Mouse (Mus musculus): ENCODE measurements at regions not wholly inside any gene's neighbourhood (a gene's known extent, or its start where the extent isn't known, plus 50 kb on each side); places are given as distances from the start of the nearest gene placed in this dataset.

DNA sequence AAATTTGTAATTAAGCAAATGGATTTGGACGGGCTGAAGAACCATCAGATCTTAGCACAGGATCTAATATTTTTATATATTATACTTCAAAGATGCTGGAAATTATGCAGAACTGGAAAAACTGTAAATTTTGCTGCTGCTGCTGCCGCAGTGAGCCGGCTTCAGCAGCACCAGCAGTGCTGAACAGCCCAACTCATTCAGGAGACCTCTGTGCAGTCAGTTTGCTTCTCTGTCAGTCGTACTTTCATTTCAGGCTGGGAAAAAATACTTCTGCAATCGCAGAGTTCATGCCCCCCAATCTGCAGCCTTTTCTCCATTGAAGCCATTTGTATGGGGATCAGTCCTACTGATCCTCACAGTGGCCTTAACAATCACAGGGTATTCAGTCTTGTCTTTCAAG, 53.4 kb upstream of the Trpc3 start:
- no peak overlapping the region for H3K9ac ChIP-seq (replicated peaks)
- no peak for ATAC-seq
- 53% methylated on average over 5 of the region's 5 CpGs for WGBS
- no peak overlapping the region for H3K4me2 ChIP-seq (replicated peaks)
- H3K27ac ChIP-seq, result no peak overlapping the region
- H3K36me3 ChIP-seq, result no peaks in the 10 kb centered on the region
- H3K4me1 ChIP-seq (replicated peaks), result 0 out of 2 replicates have a peak, but pooled peaks cover 4% of the 10 kb centered on the region
- no peaks in the 10 kb centered on the region for H3K27me3 ChIP-seq
- H3K4me3 ChIP-seq (replicated peaks), result no peak overlapping the region
- no peaks in the 10 kb centered on the region for H3K9me3 ChIP-seq

DNA sequence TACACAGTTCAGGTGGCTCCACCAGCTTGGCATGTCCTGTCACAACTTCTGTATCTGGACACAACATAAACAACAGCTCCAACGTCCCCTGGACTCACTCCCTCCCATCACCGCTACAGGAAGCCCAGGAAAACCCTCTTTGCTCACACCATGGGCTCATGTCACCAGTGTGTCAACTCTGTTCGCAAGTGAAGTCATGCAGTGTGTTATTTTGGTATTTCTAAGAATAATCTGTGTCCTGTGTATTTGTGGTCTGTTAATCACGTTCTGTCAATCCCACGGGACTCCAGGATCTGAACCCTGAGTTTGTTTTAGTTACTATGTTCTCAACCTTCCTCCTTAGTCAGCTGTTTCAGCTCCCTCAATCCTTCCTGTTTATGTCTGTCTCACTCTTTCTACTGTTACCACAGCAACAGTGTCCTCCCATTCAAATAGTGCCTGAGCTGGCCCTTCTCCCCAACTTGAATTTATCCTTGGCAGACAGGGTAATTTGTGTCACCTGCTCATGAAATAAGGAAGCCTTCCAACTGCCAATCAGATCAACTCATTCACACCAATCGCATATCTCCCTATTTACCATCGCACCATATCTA, 64.5 kb upstream of the Trpc3 start:
- Histone ChIP-seq H3K9me3 (no peaks in the 10 kb centered on the region), H3K9ac (replicated peaks) (no peak overlapping the region), H3K27me3 (no peaks in the 10 kb centered on the region), H3K36me3 (no peaks in the 10 kb centered on the region), H3K4me1 (replicated peaks) (no peaks in the 10 kb centered on the region), H3K4me2 (replicated peaks) (no peak overlapping the region), H3K4me3 (replicated peaks) (no peak overlapping the region), H3K27ac (no peak overlapping the region)
- ATAC-seq, result no peak
- 82% methylated on average over 7 of the region's 7 CpGs for WGBS

DNA sequence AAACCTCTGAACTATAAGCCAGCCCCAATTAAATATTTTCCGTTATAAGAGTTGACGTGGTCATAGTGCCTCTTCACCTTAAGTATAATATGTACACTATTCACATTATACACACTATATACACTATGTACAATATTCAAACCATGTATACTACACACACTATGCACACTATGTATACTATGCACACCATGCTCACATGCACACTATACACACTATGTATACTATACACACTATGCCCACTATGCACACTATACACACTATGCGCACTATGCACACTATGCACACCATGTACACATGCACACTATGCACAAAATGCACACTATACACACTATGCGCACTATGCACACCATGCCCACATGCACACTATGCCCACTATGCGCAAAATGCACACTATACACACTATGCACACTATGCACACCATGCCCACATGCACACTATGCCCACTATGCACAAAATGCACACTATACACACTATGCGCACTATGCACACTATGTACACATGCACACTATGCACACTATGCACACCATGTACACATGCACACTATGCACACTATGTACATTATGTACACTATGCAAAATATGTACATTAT, 72.2 kb upstream of the Trpc3 start:
- no peak overlapping the region for H3K9ac ChIP-seq (replicated peaks)
- ATAC-seq, result peak; percentile 62
- H3K9me3 ChIP-seq, result no peaks in the 10 kb centered on the region
- H3K4me2 ChIP-seq (replicated peaks), result no peak overlapping the region
- no peak overlapping the region for H3K27ac ChIP-seq
- WGBS, result 95% methylated on average over 6 of the region's 6 CpGs
- H3K4me3 ChIP-seq (replicated peaks), result no peak overlapping the region
- no peaks in the 10 kb centered on the region for H3K4me1 ChIP-seq (replicated peaks)
- H3K27me3 ChIP-seq, result no peaks in the 10 kb centered on the region
- no peaks in the 10 kb centered on the region for H3K36me3 ChIP-seq

DNA sequence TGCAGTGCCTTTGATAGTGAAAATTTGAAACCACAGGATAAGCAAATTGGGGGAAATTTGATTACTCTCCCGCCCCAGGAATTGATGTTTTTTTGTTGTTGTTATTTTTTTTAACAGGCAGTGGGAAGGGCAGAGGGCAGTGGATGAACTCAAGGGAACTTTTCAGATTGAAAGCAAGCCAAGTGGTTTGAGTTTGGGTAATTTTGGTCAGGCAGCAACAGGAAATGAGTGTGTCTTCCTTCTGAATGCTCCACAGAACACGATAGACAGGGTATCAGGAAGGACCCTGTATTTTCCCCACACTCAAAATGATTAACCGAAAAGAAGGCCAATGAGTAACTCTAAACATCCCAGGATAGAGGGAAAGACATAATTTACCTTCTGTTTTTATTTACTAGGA, 72.9 kb upstream of the Trpc3 start:
- no peak overlapping the region for H3K27ac ChIP-seq
- H3K27me3 ChIP-seq, result no peaks in the 10 kb centered on the region
- no peak overlapping the region for H3K4me2 ChIP-seq (replicated peaks)
- no peak overlapping the region for H3K4me3 ChIP-seq (replicated peaks)
- H3K9me3 ChIP-seq, result no peaks in the 10 kb centered on the region
- no peak for ATAC-seq
- no peaks in the 10 kb centered on the region for H3K4me1 ChIP-seq (replicated peaks)
- no peaks in the 10 kb centered on the region for H3K36me3 ChIP-seq
- WGBS, result 92% methylated on average over 3 of the region's 3 CpGs
- H3K9ac ChIP-seq (replicated peaks), result no peak overlapping the region

DNA sequence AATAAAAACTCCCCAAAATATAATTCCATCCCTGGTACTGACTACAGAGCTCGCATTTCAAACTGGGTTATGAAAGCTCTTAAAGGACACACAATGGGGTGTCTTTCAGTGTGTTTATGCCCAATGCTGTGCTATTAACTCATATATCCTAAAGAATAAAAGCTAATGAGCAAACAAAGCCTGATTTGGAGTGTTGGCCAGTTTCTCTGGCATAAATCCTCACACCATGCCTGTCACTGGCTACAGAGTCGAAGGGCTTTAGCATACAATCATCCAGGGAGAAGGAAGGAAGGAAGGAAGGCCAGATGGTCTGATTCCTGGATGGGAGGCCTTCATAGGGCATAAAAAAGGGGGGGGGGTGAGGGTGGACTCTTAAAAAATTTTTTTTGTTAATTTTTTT, 74.8 kb upstream of the Trpc3 start:
- Histone ChIP-seq H3K4me1 (replicated peaks) (no peaks in the 10 kb centered on the region), H3K9ac (replicated peaks) (no peak overlapping the region), H3K9me3 (no peaks in the 10 kb centered on the region), H3K27me3 (no peaks in the 10 kb centered on the region), H3K36me3 (no peaks in the 10 kb centered on the region), H3K4me3 (replicated peaks) (no peak overlapping the region), H3K27ac (no peak overlapping the region), H3K4me2 (replicated peaks) (no peak overlapping the region)
- WGBS, result 73% methylated on average over 2 of the region's 2 CpGs
- ATAC-seq, result no peak

DNA sequence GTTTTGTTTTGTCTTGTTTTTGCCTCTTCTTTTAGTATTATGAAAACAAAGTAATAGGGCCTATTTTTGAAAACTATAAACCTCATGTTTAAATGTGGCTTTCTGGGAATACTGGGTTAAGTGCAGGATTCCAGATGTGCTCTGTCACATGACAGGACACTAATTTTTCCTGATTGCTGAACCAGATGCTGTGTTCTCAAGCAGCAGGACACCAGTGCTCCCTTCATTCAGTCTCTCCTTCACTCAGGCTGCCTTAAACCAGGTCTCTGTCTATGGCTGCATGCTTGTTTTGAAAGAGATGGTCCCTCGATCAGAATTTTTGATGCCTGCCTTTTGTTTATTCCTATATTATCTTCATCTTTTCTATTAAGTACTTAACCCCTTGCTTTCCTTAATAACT, 80.1 kb upstream of the Trpc3 start:
- H3K4me3 ChIP-seq (replicated peaks), result no peak overlapping the region
- H3K36me3 ChIP-seq, result no peaks in the 10 kb centered on the region
- ATAC-seq, result no peak
- H3K9ac ChIP-seq (replicated peaks), result no peak overlapping the region
- H3K4me2 ChIP-seq (replicated peaks), result no peak overlapping the region
- no peak overlapping the region for H3K27ac ChIP-seq
- H3K27me3 ChIP-seq, result no peaks in the 10 kb centered on the region
- WGBS, result 79% methylated on average over 1 of the region's 1 CpGs
- peaks cover 14% of the 10 kb centered on the region for H3K4me1 ChIP-seq (replicated peaks)
- no peaks in the 10 kb centered on the region for H3K9me3 ChIP-seq

DNA sequence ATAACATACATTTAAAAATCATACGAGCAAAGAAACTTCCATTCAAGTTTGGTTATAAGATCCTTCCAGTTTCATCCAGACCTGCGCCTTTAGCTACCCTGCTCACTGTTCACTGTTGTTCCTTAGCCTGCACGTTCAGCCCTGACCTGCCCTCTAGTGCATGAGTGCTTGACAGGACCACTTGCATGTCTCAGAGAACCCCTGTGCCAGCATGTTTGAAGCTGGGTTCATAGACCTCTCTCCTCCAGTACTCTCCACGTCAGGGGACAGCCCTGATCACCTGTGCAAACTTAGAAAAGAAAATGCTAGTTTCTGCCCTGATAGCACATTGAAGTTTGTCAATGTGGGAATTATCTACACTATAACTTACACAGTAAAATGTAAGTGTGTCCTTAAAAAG, 81.0 kb upstream of the Trpc3 start:
- Histone ChIP-seq H3K9me3 (no peaks in the 10 kb centered on the region), H3K4me3 (replicated peaks) (no peak overlapping the region), H3K4me1 (replicated peaks) (peaks cover 14% of the 10 kb centered on the region), H3K36me3 (no peaks in the 10 kb centered on the region), H3K4me2 (replicated peaks) (no peak overlapping the region), H3K9ac (replicated peaks) (no peak overlapping the region), H3K27me3 (no peaks in the 10 kb centered on the region), H3K27ac (no peak overlapping the region)
- 72% methylated on average over 4 of the region's 4 CpGs for WGBS
- ATAC-seq, result no peak

DNA sequence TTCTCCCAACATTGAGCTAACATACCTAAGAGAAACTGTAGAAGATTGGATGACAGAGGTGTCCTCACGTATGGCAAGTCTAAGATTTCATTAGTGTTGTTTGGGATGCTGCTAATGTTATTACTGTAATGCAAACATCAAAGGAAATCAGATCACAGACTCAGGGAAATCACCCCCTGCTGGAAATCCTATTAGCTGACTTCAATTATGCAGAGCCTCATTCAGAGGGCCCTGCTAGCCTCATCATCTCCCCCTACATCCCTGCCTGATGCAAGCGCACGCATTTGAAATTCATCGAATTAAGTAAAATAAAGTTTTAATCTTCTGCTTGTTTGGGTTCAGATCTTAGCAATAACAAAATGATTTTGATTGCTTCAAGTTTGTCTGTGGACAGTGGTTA, 84.1 kb upstream of the Trpc3 start:
- 11% methylated on average over 4 of the region's 4 CpGs for WGBS
- ATAC-seq, result peak; percentile 79

DNA sequence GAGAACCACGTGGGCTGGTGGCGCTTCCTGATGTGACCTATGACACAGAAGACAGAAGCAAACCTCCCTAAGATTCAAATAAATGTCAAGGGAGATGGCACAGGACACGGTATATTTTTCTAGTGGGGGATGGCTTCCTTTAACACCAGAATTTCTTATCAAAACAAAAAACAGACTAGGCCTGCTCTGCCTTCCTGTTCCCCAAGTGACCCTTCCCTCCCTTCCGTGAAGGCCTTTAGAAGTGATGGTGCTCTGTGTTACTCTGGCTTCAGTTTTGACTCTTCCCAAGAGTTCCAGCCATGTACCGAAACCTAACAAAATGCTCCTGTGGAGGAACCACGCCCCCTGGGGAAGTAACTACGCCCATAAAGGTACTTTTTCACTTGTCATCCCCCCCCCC, 84.5 kb upstream of the 4932438A13Rik start:
- Histone ChIP-seq H3K4me1 (replicated peaks) (peaks cover 14% of the 10 kb centered on the region), H3K9ac (replicated peaks) (no peak overlapping the region), H3K9me3 (no peaks in the 10 kb centered on the region), H3K4me2 (replicated peaks) (no peak overlapping the region), H3K4me3 (replicated peaks) (no peak overlapping the region), H3K27me3 (no peaks in the 10 kb centered on the region), H3K36me3 (no peaks in the 10 kb centered on the region), H3K27ac (no peak overlapping the region)
- 85% methylated on average over 7 of the region's 7 CpGs for WGBS
- ATAC-seq, result no peak

More for the DNA sequence above, 84.1 kb upstream of the Trpc3 start:
- Histone ChIP-seq H3K27ac (no peak overlapping the region), H3K36me3 (no peaks in the 10 kb centered on the region), H3K9ac (replicated peaks) (no peak overlapping the region), H3K4me1 (replicated peaks) (peaks cover 14% of the 10 kb centered on the region), H3K4me2 (replicated peaks) (0 out of 2 replicates have a peak overlapping the region, but pooled peaks have one; percentile 11), H3K27me3 (no peaks in the 10 kb centered on the region), H3K9me3 (no peaks in the 10 kb centered on the region), H3K4me3 (replicated peaks) (no peak overlapping the region)

DNA sequence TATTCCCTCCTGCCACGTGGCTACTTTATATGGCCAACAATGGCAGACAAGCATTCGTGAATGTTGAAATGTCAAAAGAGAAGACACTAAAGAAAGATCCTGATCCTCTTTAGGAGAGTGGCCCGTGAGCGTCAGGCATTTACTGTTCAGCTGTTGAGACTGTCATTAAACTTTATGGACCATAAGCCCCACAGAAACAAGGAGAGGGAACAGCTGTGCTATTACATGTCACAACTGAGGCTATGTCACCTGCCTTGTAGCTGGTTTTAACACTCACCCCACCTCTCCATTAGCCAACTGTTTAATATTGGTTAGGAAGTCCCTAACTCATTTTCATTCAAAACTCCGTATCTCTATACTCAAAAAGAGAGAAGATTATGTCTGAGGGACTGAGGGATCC, 76.3 kb upstream of the 4932438A13Rik start:
- no peaks in the 10 kb centered on the region for H3K36me3 ChIP-seq
- H3K27me3 ChIP-seq, result no peaks in the 10 kb centered on the region
- WGBS, result 79% methylated on average over 5 of the region's 5 CpGs
- H3K4me3 ChIP-seq (replicated peaks), result no peak overlapping the region
- no peak overlapping the region for H3K4me2 ChIP-seq (replicated peaks)
- no peaks in the 10 kb centered on the region for H3K9me3 ChIP-seq
- H3K27ac ChIP-seq, result no peak overlapping the region
- H3K9ac ChIP-seq (replicated peaks), result no peak overlapping the region
- no peak for ATAC-seq
- no peaks in the 10 kb centered on the region for H3K4me1 ChIP-seq (replicated peaks)

DNA sequence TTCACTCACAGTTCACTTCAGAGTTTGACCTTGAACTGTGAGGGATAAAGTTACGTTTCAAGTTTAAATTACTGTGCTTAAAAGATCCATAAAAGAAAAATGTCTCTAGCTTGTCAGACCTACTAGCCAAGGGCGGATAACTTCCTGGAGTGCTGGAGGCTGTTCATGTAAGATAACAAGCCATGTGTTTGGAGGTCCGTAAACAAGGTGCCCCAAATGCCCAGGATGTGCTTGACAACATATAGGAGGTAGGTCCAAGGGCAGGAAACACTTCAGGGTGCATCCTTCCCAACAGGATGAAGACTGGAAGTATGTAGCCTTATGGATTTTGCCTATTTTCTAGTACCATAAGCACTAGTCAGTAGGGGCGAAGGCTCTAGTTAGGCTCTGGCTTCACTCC, 72.7 kb upstream of the 4932438A13Rik start:
- H3K9ac ChIP-seq (replicated peaks), result no peak overlapping the region
- H3K4me2 ChIP-seq (replicated peaks), result no peak overlapping the region
- ATAC-seq, result no peak
- WGBS, result 91% methylated on average over 4 of the region's 4 CpGs
- no peak overlapping the region for H3K27ac ChIP-seq
- no peak overlapping the region for H3K4me3 ChIP-seq (replicated peaks)
- H3K36me3 ChIP-seq, result no peaks in the 10 kb centered on the region
- H3K4me1 ChIP-seq (replicated peaks), result no peaks in the 10 kb centered on the region
- H3K27me3 ChIP-seq, result no peaks in the 10 kb centered on the region
- no peaks in the 10 kb centered on the region for H3K9me3 ChIP-seq

DNA sequence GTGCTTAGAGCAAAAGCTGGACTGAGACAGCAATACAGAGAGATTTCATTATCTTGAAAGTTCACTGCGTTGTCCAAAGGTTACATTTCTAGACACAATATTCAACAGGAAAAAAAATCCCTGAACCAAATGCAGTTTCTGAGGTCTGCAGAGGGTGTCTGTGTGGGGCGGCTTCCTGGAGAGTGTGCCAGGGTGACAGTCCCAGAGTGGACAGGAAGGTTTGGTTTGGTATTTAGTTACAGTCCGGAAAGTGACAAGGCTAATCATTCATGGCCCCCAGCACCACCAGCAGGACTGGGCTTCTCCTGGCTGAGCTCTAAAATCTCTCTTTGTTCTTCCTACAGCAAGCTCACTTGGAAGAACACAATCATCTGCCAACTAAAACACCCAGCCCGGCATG, 65.9 kb upstream of the 4932438A13Rik start:
- WGBS, result 78% methylated on average over 4 of the region's 4 CpGs
- H3K27me3 ChIP-seq, result no peaks in the 10 kb centered on the region
- H3K4me1 ChIP-seq (replicated peaks), result no peaks in the 10 kb centered on the region
- H3K9ac ChIP-seq (replicated peaks), result no peak overlapping the region
- H3K27ac ChIP-seq, result no peak overlapping the region
- no peaks in the 10 kb centered on the region for H3K36me3 ChIP-seq
- no peak overlapping the region for H3K4me2 ChIP-seq (replicated peaks)
- no peak for ATAC-seq
- no peaks in the 10 kb centered on the region for H3K9me3 ChIP-seq
- H3K4me3 ChIP-seq (replicated peaks), result no peak overlapping the region

Data from midbrain, embryonic 13.5 days (tissue).